Mouse (Mus musculus): Measurements from ENCODE around the gene Nme3. TPM values are rescaled to one million over a fixed set of nuclear protein-coding genes. Genes with fewer than 3 reads are reported as not detected.

Gene Nme3
- polyA plus RNA-seq, 1 experiment from 2014 or later, result 52.8 TPM

DNA sequence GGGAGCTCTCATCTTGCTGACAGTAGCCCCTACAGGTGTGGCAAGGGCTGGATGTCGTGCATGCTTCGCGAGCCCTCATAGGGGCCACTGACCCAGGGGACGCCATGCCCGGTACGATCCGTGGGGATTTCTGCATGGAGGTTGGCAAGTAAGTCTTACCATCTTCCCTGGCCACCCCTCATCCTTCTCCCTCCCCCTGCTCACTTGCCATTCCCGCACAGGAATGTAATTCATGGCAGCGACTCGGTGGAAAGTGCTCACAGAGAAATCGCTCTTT lies 631 bp downstream of the Nme3 start:
- WGBS, result 46% methylated on average over 11 of the region's 11 CpGs
- Histone ChIP-seq H3K27ac (replicated peaks; ENCODE audit: low read depth, low read length) (no peak overlapping the region), H3K36me3 (replicated peaks; ENCODE audit: control insufficient read depth, insufficient read depth, low read depth, low read length) (peaks cover 26% of the 10 kb centered on the region), H3K27me3 (ENCODE audit: control insufficient read depth, insufficient read depth, low read length) (no peaks in the 10 kb centered on the region), H3K4me3 (ENCODE audit: low read depth, low read length) (peak overlapping the region; percentile 89), H3K9ac (replicated peaks; ENCODE audit: low read length) (peak overlapping the region; percentile 84), H3K4me2 (ENCODE audit: low read depth, low read length) (peak overlapping the region; percentile 95), H3K4me1 (ENCODE audit: control insufficient read depth, insufficient read depth, low read length) (peaks cover 9% of the 10 kb centered on the region), H3K9me3 (replicated peaks; ENCODE audit: control insufficient read depth, low read length) (no peaks in the 10 kb centered on the region)
- DNase-seq (ENCODE audit: low spot score) (no peak), ATAC-seq (replicated peaks; ENCODE audit: insufficient number of reproducible peaks, low FRiP score, low TSS enrichment, low read depth) (no peak)

DNA sequence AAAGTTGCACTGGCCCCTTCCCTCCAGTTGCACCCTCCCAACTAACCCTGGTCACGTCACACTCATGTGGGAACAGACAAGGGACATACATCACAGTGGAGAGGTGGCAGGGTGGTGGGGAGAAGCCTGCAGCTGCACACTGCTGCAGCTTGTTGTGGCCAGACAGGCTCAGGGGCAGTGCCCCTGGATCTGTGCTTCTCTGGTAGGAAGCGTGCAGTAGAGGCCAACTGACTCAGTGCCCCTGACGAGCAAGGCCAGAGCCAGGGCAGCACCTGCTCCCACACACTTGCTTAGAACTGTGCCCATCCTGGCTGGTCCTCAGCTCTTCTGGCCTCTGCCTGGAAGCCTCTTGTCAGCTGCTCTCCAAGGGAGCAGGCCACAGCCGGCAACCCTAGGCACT lies 1.3 kb downstream of the Nme3 start:
- WGBS, result 86% methylated on average over 4 of the region's 4 CpGs
- ATAC-seq (replicated peaks; ENCODE audit: insufficient number of reproducible peaks, low FRiP score, low TSS enrichment, low read depth), result no peak
- DNase-seq (ENCODE audit: low spot score), result no peak
- peaks cover 26% of the 10 kb centered on the region for H3K36me3 ChIP-seq (replicated peaks; ENCODE audit: control insufficient read depth, insufficient read depth, low read depth, low read length)
- no peak overlapping the region; the same call in 1 of the 2 replicates for H3K4me2 ChIP-seq (ENCODE audit: low read depth, low read length)
- no peak overlapping the region for H3K9ac ChIP-seq (replicated peaks; ENCODE audit: low read length)
- no peaks in the 10 kb centered on the region for H3K27me3 ChIP-seq (ENCODE audit: control insufficient read depth, insufficient read depth, low read length)
- H3K27ac ChIP-seq (replicated peaks; ENCODE audit: low read depth, low read length), result no peak overlapping the region
- peak overlapping the region; percentile 89; the same call in 1 of the 2 replicates for H3K4me3 ChIP-seq (ENCODE audit: low read depth, low read length)
- no peaks in the 10 kb centered on the region for H3K9me3 ChIP-seq (replicated peaks; ENCODE audit: control insufficient read depth, low read length)
- peaks cover 9% of the 10 kb centered on the region for H3K4me1 ChIP-seq (ENCODE audit: control insufficient read depth, insufficient read depth, low read length)

DNA sequence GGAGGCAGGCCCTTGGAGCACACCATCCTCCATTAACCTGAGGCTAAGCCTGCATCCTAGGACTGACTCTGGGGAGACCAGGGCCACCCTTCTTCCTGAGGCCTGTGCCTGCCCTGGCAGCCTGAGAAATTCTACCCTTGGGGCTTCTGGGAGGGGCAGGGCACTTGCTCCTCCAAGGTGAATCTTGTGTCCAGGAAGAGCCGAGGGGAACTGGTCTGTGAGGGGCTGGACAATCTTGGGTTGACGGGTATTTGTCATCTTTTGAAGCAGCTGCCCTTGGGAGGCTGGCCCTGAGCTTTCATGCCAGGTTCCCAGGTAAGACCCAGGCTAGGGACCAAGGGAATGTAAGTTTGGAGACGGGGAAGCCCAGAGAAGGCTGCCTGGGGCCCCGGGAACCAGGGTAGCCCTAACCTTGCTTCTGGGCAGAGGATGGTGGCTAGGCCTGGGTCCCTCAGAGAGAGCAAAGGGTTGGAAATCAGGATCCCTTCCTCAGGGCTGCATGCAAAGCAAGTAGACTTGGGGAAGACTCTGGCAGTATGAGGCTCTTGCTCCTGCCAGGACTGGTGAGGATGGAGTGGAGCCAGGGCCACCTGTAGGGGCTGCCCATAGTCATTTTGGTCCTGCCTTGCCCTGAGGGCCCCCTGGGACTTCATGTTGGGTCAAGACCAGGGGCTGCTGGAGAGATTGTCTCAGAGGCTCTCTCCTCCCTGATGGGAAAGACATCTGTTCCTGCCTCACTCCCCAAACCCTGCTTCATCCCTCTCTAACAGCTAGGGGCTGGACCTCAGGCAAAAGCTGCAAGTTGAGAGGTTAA lies 1.9 kb downstream of the Nme3 start:
- Histone ChIP-seq H3K4me2 (ENCODE audit: low read depth, low read length) (no peak overlapping the region), H3K36me3 (replicated peaks; ENCODE audit: control insufficient read depth, insufficient read depth, low read depth, low read length) (peaks cover 32% of the 10 kb centered on the region), H3K27ac (replicated peaks; ENCODE audit: low read depth, low read length) (no peak overlapping the region), H3K9ac (replicated peaks; ENCODE audit: low read length) (no peak overlapping the region), H3K4me3 (ENCODE audit: low read depth, low read length) (no peak overlapping the region), H3K27me3 (ENCODE audit: control insufficient read depth, insufficient read depth, low read length) (no peaks in the 10 kb centered on the region), H3K4me1 (ENCODE audit: control insufficient read depth, insufficient read depth, low read length) (peaks cover 9% of the 10 kb centered on the region), H3K9me3 (replicated peaks; ENCODE audit: control insufficient read depth, low read length) (no peaks in the 10 kb centered on the region)
- 84% methylated on average over 4 of the region's 4 CpGs for WGBS
- no peak for ATAC-seq (replicated peaks; ENCODE audit: insufficient number of reproducible peaks, low FRiP score, low TSS enrichment, low read depth)
- DNase-seq (ENCODE audit: low spot score), result no peak

DNA sequence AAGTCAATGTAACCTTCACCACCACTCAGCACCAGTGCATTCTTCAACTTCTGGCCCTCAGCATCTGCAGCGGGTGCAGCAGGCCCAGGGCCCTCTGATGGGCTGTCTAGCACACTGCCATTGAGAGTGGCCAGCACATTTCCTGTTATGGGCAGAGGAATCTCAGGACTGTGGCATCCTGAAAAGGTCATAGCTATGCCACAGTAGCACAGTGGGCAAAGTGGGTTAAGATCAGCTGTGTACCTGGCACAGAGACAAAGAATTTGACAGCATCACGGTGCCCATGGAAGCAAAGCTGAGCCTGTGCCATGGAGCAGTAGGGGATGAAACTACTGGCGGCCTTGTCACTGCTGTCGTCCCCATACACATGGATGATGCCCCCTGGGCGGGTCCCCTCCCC lies 2.9 kb downstream of the Nme3 start:
- Histone ChIP-seq H3K4me2 (ENCODE audit: low read depth, low read length) (no peak overlapping the region), H3K27me3 (ENCODE audit: control insufficient read depth, insufficient read depth, low read length) (no peaks in the 10 kb centered on the region), H3K27ac (replicated peaks; ENCODE audit: low read depth, low read length) (no peak overlapping the region), H3K4me1 (ENCODE audit: control insufficient read depth, insufficient read depth, low read length) (peaks cover 7% of the 10 kb centered on the region), H3K9me3 (replicated peaks; ENCODE audit: control insufficient read depth, low read length) (no peaks in the 10 kb centered on the region), H3K4me3 (ENCODE audit: low read depth, low read length) (no peak overlapping the region), H3K9ac (replicated peaks; ENCODE audit: low read length) (no peak overlapping the region), H3K36me3 (replicated peaks; ENCODE audit: control insufficient read depth, insufficient read depth, low read depth, low read length) (peaks cover 33% of the 10 kb centered on the region)
- no peak for ATAC-seq (replicated peaks; ENCODE audit: insufficient number of reproducible peaks, low FRiP score, low TSS enrichment, low read depth)
- no peak for DNase-seq (ENCODE audit: low spot score)
- 85% methylated on average over 5 of the region's 5 CpGs for WGBS

DNA sequence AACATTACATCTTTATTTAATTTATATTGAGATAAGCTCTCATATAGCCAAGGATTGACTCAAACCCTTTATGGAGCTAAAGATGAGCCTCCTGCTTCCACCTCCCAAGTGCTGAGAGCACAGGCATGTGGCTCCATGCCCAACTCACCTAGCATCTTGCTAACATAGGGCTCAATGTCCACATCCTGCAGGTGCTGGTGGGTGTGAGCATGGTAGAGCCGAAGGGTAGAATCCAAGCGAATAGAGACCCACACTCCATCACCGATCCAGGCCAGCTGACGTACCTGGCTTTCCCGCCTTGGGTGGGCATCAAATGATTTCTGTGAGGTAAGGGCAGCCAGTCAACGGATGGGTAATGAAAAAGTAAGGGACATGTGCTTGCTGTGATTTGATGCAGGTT lies 3.7 kb downstream of the Nme3 start:
- no peak overlapping the region for H3K27ac ChIP-seq (replicated peaks; ENCODE audit: low read depth, low read length)
- ATAC-seq (replicated peaks; ENCODE audit: insufficient number of reproducible peaks, low FRiP score, low TSS enrichment, low read depth), result no peak
- no peak for DNase-seq (ENCODE audit: low spot score)
- H3K9me3 ChIP-seq (replicated peaks; ENCODE audit: control insufficient read depth, low read length), result no peaks in the 10 kb centered on the region
- 95% methylated on average over 6 of the region's 6 CpGs for WGBS
- H3K36me3 ChIP-seq (replicated peaks; ENCODE audit: control insufficient read depth, insufficient read depth, low read depth, low read length), result peaks cover 36% of the 10 kb centered on the region
- H3K9ac ChIP-seq (replicated peaks; ENCODE audit: low read length), result no peak overlapping the region
- H3K4me3 ChIP-seq (ENCODE audit: low read depth, low read length), result no peak overlapping the region
- no peak overlapping the region for H3K4me2 ChIP-seq (ENCODE audit: low read depth, low read length)
- no peaks in the 10 kb centered on the region for H3K27me3 ChIP-seq (ENCODE audit: control insufficient read depth, insufficient read depth, low read length)
- H3K4me1 ChIP-seq (ENCODE audit: control insufficient read depth, insufficient read depth, low read length), result peaks cover 6% of the 10 kb centered on the region

DNA sequence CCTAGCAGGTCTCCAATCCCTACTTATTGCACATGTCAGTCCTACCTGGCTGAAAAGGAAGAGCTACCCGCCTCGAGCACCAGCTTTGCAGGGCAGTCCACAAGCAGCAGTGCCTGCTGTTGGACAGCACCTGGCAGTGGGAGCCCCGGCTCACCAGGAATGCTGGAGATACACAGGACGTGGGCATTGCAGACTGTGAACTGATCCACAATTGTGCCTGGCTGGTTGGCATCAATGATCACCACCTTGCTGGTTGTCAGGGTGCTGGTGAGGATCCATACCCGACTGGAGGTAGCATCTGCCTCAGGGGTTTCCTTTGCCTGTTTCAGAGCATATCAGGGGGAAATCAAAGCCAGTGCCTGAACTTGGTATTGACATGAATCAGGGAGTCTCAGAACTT lies 5.8 kb downstream of the Nme3 start:
- no peak for DNase-seq (ENCODE audit: low spot score)
- H3K27me3 ChIP-seq (ENCODE audit: control insufficient read depth, insufficient read depth, low read length), result no peaks in the 10 kb centered on the region
- H3K4me1 ChIP-seq (ENCODE audit: control insufficient read depth, insufficient read depth, low read length), result peaks cover 2% of the 10 kb centered on the region; the same call in 1 of the 2 replicates
- H3K36me3 ChIP-seq (replicated peaks; ENCODE audit: control insufficient read depth, insufficient read depth, low read depth, low read length), result peaks cover 36% of the 10 kb centered on the region
- WGBS, result 91% methylated on average over 5 of the region's 5 CpGs
- H3K9me3 ChIP-seq (replicated peaks; ENCODE audit: control insufficient read depth, low read length), result no peaks in the 10 kb centered on the region
- no peak overlapping the region for H3K4me2 ChIP-seq (ENCODE audit: low read depth, low read length)
- no peak for ATAC-seq (replicated peaks; ENCODE audit: insufficient number of reproducible peaks, low FRiP score, low TSS enrichment, low read depth)
- no peak overlapping the region for H3K9ac ChIP-seq (replicated peaks; ENCODE audit: low read length)
- no peak overlapping the region for H3K4me3 ChIP-seq (ENCODE audit: low read depth, low read length)
- H3K27ac ChIP-seq (replicated peaks; ENCODE audit: low read depth, low read length), result no peak overlapping the region

DNA sequence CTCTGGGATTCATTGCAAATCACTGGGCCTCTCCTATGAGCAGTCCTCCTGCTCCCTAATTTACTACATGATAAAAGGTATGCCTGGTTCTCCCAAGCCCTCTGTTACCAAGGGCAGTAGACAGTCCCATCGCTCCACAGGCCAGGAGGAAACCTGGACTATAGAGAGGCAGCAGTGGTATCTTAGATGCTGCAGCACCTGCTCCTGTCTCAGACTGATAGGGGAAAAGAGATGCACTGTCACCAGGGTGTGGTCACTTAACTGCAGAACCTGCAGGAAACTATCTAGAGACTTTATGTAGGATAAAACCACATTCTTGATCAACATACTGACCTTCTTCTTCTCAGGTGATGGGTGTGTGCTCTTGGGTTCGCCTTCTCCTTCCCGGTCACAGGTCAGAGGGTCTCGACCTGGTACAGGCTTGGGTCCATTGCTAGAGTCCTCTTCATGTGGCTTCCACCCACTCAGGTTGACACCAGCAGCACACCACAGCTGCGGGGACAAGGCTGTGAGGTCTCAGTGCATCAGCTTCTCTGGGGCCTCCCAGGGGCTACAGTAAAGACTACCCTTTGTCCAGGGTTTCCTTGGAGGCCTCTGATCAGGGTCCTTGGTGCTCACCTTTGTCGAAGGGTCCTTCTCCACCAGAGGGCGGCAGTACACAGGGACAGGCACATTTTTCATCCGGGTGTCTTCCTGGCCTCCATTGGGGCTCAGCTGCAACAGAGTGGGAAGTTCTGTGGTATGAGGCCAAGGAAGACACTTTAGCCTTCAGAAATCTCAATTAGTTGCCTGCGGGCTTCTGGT lies 6.6 kb downstream of the Nme3 start:
- 69% methylated on average over 9 of the region's 9 CpGs for WGBS
- no peak overlapping the region for H3K4me2 ChIP-seq (ENCODE audit: low read depth, low read length)
- DNase-seq (ENCODE audit: low spot score) (peak; percentile 12), ATAC-seq (replicated peaks; ENCODE audit: insufficient number of reproducible peaks, low FRiP score, low TSS enrichment, low read depth) (no peak)
- H3K4me3 ChIP-seq (ENCODE audit: low read depth, low read length), result no peak overlapping the region
- peaks cover 34% of the 10 kb centered on the region for H3K36me3 ChIP-seq (replicated peaks; ENCODE audit: control insufficient read depth, insufficient read depth, low read depth, low read length)
- H3K27ac ChIP-seq (replicated peaks; ENCODE audit: low read depth, low read length), result no peak overlapping the region
- H3K9ac ChIP-seq (replicated peaks; ENCODE audit: low read length), result no peak overlapping the region
- H3K4me1 ChIP-seq (ENCODE audit: control insufficient read depth, insufficient read depth, low read length), result no peaks in the 10 kb centered on the region
- H3K27me3 ChIP-seq (ENCODE audit: control insufficient read depth, insufficient read depth, low read length), result no peaks in the 10 kb centered on the region
- H3K9me3 ChIP-seq (replicated peaks; ENCODE audit: control insufficient read depth, low read length), result no peaks in the 10 kb centered on the region

DNA sequence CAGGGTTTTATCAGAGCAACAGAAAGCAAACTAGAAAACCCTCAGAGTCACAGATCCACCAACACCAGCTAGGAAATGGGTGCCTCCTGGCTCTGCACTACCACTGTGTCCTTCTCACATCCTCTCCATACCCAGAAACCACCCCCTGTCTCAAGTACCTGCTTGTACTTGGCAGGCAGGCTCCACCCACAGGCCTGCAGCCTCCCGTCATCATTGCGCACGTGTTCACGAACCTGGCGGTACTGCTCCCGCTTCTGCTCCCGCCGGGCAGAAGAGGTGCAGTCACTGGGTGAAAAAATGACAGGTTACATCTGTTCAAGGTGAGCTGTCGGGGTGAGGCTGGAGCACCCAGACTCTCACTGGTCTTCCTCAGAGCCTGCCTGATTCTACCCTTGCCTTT lies 7.5 kb downstream of the Nme3 start:
- Histone ChIP-seq H3K9me3 (replicated peaks; ENCODE audit: control insufficient read depth, low read length) (no peaks in the 10 kb centered on the region), H3K27ac (replicated peaks; ENCODE audit: low read depth, low read length) (no peak overlapping the region), H3K36me3 (replicated peaks; ENCODE audit: control insufficient read depth, insufficient read depth, low read depth, low read length) (peaks cover 30% of the 10 kb centered on the region), H3K4me3 (ENCODE audit: low read depth, low read length) (no peak overlapping the region), H3K4me1 (ENCODE audit: control insufficient read depth, insufficient read depth, low read length) (no peaks in the 10 kb centered on the region), H3K9ac (replicated peaks; ENCODE audit: low read length) (no peak overlapping the region), H3K4me2 (ENCODE audit: low read depth, low read length) (no peak overlapping the region), H3K27me3 (ENCODE audit: control insufficient read depth, insufficient read depth, low read length) (no peaks in the 10 kb centered on the region)
- DNase-seq (ENCODE audit: low spot score) (no peak), ATAC-seq (replicated peaks; ENCODE audit: insufficient number of reproducible peaks, low FRiP score, low TSS enrichment, low read depth) (no peak)
- 93% methylated on average over 9 of the region's 9 CpGs for WGBS
